Mouse (Mus musculus) hindbrain, embryonic 12.5 days (tissue): Measurements from ENCODE around the gene Ampd3. TPM values are rescaled to one million over a fixed set of nuclear protein-coding genes. Genes with fewer than 3 reads are reported as not detected.

Experiments
- ATAC-seq: fragments of 200-750 bp; cut with Nextera tagmentation; 2 replicates; pipeline ENCODE4 v1.8.0; 2017; ENCODE audit warnings: moderate TSS enrichment; ENCODE audit not compliant: low FRiP score
- H3K27ac ChIP-seq: fragments of 300-500 bp; sonication (generic); 2 replicates; pipeline ENCODE4 v1.5.1; 2016; ENCODE audit warnings: mild to moderate bottlenecking
- H3K27me3 ChIP-seq: fragments of 300-500 bp; sonication (generic); 2 replicates; pipeline ENCODE4 v1.6.1; 2016; ENCODE audit warnings: mild to moderate bottlenecking
- H3K36me3 ChIP-seq: fragments of 300-500 bp; sonication (generic); 2 replicates; pipeline ENCODE4 v1.6.1; 2016; ENCODE audit warnings: mild to moderate bottlenecking
- H3K4me1 ChIP-seq: fragments of 300-500 bp; sonication (generic); 2 replicates; pipeline ENCODE4 v1.6.1; 2016
- H3K4me2 ChIP-seq: fragments of 300-500 bp; sonication (generic); replicated peaks from 2 replicates; pipeline ENCODE4 v1.6.1; 2016; ENCODE audit warnings: mild to moderate bottlenecking
- H3K4me3 ChIP-seq: fragments of 300-500 bp; sonication (generic); 2 replicates; pipeline ENCODE4 v1.5.1; 2016; ENCODE audit warnings: mild to moderate bottlenecking
- H3K9ac ChIP-seq: fragments of 300-500 bp; sonication (generic); 2 replicates; pipeline ENCODE4 v1.6.1; 2016; ENCODE audit warnings: mild to moderate bottlenecking, moderate library complexity
- H3K9me3 ChIP-seq: fragments of 300-500 bp; sonication (generic); replicated peaks from 2 replicates; pipeline ENCODE4 v1.6.1; 2016; ENCODE audit warnings: mild to moderate bottlenecking
- WGBS: fragments of 180-500 bp; shearing (Covaris S2); methylation state at CpG from one replicate; pipeline ENCODE4 v1.1.7; 2016; 5-methylcytosine and 5-hydroxymethylcytosine counted together
- polyA plus RNA-seq: library from polyadenylated mRNA; unstranded; fragments of >200 nt; fragmentation: Nextera tagmentation; extraction: Ambion mirVana; gene quantifications from 2 replicates; pipeline ENCODE4 v1.2.1, GENCODE M21; 2016

Ampd3 gene
- polyA plus RNA-seq, 1 experiment from 2014 or later: 4.0 TPM

DNA sequence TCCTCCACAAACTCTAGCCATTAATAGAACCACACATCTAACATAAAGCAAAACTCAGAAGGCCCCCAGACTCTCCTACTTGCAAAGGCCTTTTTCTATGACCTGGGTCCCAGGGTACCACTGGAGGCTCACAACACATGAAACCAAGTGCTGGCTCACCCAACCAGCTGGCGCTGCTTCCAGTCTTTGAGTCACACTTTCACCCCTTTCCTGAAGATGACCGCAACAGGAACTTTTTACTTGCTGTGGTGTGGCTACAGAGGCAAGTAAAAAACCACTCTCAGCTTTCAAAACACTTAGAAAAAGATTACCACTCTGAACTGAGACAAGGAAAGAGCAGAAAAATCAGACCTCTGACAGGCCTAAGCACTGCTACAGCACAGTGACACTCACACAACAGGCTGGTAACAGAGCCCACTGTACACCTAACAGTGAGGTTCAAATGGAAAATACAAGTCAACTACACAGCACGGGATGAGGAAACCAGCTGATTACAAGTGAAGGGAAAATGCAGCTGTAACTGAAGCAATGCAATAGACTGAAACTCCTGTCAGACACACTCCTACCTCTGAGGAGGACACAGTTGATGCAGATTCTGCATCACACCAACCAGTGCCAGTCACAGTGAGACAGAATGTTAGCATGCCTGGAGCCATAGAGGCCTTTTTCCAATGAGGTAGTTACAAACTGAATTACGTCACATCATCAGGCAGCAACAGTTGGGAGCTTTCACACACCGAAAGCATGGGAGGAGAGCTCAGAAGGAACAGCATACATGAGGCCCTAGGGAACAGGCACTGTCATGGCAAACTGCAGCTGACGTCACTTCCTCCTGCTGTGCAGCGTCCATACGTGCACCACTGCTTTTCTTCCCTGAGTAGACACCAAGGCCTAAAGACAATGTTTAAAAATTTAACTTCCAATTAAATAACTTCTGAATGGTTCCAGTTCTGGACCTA, 56.3 kb downstream of the Ampd3 start:
- WGBS: 91% methylated on average over 8 of the region's 8 CpGs
- no peaks in the 10 kb centered on the region for H3K4me1 ChIP-seq
- H3K27me3 ChIP-seq: no peaks in the 10 kb centered on the region
- H3K4me3 ChIP-seq: no peak overlapping the region
- ATAC-seq: no peak
- H3K9me3 ChIP-seq: no peaks in the 10 kb centered on the region
- peaks cover 19% of the 10 kb centered on the region; the same call in 1 of the 2 replicates for H3K36me3 ChIP-seq
- H3K9ac ChIP-seq: no peak overlapping the region
- H3K4me2 ChIP-seq: no peak overlapping the region
- H3K27ac ChIP-seq: no peak overlapping the region

DNA sequence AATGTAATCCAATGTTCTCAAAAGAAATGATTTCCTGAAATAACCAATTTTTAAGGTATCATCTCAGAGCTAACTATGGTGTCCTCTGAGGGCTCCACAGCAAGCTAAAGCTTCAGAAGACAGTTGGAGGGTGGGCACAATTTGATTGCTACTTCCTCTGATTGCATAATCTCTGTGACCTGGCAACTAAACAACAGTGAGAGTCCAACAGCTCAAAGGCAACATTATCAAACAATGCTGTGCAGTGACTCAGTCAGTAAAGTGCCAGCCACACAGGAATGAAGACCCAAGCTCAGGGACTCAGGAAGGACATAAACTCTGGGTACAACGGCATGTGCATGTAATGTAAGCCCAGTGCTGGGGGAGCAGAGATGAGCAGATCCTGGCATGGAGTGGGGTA, 65.0 kb downstream of the Ampd3 start:
- 97% methylated on average over 1 of the region's 1 CpGs for WGBS

DNA sequence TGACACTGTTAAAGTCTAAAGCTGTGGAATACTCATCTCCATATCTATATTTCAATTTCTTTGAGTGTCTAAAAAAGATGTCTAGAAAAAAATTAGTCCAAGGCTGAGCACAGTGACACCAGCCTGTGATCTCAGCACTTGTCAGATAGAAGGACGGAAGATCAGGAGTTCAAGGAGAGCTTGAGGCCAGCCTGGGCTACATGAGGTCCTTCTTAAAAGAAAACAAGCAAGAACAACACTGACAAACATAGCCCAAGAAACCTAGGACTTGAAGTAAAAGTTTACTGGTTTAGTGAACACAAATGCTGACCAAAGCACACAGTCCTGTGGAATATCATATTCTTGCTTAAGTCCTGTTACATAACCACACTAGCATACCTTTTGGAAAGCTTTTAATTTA, 66.0 kb downstream of the Ampd3 start:
- Histone ChIP-seq H3K9ac (no peak overlapping the region), H3K4me1 (no peaks in the 10 kb centered on the region), H3K4me2 (no peak overlapping the region), H3K9me3 (no peaks in the 10 kb centered on the region), H3K27ac (no peak overlapping the region), H3K36me3 (0 out of 2 replicates have a peak, but pooled peaks cover 8% of the 10 kb centered on the region), H3K27me3 (no peaks in the 10 kb centered on the region), H3K4me3 (no peak overlapping the region)
- ATAC-seq: no peak
- WGBS: 100% methylated on average over 1 of the region's 1 CpGs

More for the DNA sequence above, 65.0 kb downstream of the Ampd3 start:
- no peaks in the 10 kb centered on the region for H3K9me3 ChIP-seq
- no peaks in the 10 kb centered on the region for H3K4me1 ChIP-seq
- H3K9ac ChIP-seq: no peak overlapping the region
- no peak overlapping the region for H3K4me3 ChIP-seq
- no peak overlapping the region for H3K4me2 ChIP-seq
- no peak for ATAC-seq
- H3K27ac ChIP-seq: no peak overlapping the region
- H3K36me3 ChIP-seq: 0 out of 2 replicates have a peak, but pooled peaks cover 8% of the 10 kb centered on the region
- no peaks in the 10 kb centered on the region for H3K27me3 ChIP-seq

DNA sequence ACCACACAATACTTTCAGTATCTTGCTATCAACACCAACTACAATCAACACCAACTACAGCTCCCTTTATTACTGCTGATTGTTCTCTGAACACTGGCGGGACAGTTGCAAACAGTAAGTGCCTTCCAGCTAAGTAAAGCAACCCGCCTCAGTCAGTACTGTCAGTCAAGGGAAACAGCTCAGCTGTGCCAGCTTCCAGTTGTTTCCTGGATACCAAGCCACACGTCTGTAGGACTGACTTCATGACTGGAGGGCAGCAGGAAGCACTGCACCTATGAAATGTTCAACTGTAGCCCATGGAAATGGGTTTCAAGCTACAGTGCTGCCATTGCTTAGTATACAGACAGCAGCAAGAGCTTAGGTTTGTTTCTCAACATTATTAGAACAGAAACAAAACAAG, 66.5 kb downstream of the Ampd3 start:
- H3K36me3 ChIP-seq: 0 out of 2 replicates have a peak, but pooled peaks cover 8% of the 10 kb centered on the region
- no peak overlapping the region for H3K27ac ChIP-seq
- H3K27me3 ChIP-seq: no peaks in the 10 kb centered on the region
- H3K4me3 ChIP-seq: no peak overlapping the region
- H3K4me2 ChIP-seq: no peak overlapping the region
- WGBS: 68% methylated on average over 3 of the region's 3 CpGs
- no peaks in the 10 kb centered on the region for H3K9me3 ChIP-seq
- no peak overlapping the region for H3K9ac ChIP-seq
- H3K4me1 ChIP-seq: no peaks in the 10 kb centered on the region
- no peak for ATAC-seq

DNA sequence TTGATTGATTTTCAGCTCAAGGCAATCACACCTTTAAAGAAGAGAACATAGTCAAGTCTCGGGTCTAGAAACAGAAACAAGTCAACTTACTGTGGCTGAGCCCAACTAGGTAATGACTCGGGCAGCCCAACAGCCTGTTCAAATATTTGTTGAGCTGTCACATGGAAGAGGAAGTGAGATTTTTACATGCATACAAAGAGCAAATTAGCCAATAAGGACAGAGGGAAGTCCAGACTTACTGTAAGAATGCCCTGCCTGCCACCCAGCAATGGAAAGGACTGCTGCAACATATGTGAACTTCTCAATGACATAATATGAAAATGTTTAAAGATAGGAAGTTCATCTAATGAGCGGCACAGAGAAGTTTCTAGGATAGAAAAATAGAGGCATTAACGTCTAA, 72.3 kb downstream of the Ampd3 start:
- no peak for ATAC-seq
- 80% methylated on average over 4 of the region's 4 CpGs for WGBS
- peaks cover 8% of the 10 kb centered on the region for H3K4me1 ChIP-seq

DNA sequence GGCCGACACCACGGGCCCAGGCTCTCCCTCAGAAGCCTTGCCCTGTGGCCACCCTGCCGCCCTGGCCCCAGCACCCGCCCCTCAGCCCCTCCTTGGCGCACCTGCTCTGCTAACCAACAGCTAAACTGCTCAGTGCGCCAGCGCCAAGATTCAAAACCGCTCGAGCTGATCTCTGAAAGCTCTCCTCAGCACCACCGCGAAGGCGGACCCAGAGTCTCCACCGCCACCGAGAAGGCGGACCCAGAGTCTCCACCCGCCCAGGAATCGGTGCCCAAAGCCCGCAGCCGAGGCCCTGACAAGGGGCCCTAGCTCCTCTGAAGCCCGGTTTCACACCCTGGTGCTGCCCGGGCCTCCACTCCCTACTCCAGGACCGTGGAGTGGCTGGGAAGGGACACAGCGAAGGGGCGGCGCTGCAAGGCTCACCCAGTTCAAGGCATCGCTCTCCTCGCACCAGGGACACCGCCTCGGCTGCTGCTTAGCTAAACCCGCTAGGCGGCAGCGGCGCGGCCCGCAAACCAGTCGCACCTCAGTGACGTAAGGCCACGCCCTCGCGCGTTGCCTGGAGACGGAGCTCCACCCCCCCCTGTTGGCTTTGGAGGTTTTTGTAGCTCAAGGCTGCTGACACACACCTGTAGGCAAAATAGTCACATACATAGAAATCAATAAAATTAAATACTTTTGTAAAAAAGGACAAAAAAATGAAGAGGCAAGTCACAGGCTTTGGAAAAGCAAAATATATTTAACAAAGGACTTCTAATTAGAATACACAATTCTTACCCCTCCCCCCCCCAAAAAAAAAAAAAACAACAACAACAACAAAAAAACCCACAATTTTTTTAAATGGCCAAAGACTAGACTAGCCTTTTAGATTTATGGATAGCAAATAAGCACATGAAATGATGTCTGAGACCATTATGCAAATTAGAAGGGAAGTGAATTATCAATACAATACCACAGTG, 76.2 kb downstream of the Ampd3 start, which contains the start of gene Rnf141:
TSS of gene Rnf141 (minus strand) at position 542 of the 959 bp plus-strand sequence.
- peak within 1 kb of the TSS; percentile 80 for H3K9ac ChIP-seq
- peak within 1 kb of the TSS; percentile 78 for H3K4me2 ChIP-seq
- peak within 1 kb of the TSS; percentile 75 for H3K4me3 ChIP-seq
- no peaks in the 10 kb centered on the region for H3K36me3 ChIP-seq
- H3K27ac ChIP-seq: peak within 1 kb of the TSS; percentile 87
- H3K4me1 ChIP-seq: peaks cover 8% of the 10 kb centered on the region
- peak; percentile 94 for ATAC-seq
- under 1% methylated on average over 42 of the region's 42 CpGs for whole genome bisulfite sequencing
- H3K9me3 ChIP-seq: no peaks in the 10 kb centered on the region
- H3K27me3 ChIP-seq: peaks cover 3% of the 10 kb centered on the region; the same call in 1 of the 2 replicates

More for the DNA sequence above, 72.3 kb downstream of the Ampd3 start:
- no peak overlapping the region for H3K27ac ChIP-seq
- H3K9me3 ChIP-seq: no peaks in the 10 kb centered on the region
- no peak overlapping the region for H3K9ac ChIP-seq
- H3K36me3 ChIP-seq: no peaks in the 10 kb centered on the region
- no peak overlapping the region for H3K4me2 ChIP-seq
- no peak overlapping the region for H3K4me3 ChIP-seq
- H3K27me3 ChIP-seq: no peaks in the 10 kb centered on the region

DNA sequence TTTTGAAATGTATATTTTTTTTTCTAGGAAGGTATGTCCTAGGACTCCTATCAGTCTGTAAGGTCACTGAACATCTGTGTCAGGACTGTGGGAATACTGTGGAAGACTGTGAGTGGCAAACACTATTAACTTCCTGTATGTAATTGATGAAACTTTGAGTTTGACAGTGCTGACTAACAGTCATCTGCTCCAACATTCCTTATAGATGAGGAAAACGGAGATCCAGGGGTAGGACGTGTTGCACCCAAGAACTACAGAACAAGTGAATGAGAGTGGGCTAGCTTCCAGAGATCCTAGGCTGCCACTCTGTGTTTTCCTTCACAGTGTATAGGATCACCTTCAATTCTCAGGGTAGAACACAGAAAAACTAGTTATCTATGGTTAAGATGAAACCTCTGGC, 79.3 kb downstream of the Ampd3 start:
- Histone ChIP-seq H3K27me3 (peaks cover 3% of the 10 kb centered on the region; the same call in 1 of the 2 replicates), H3K27ac (no peak overlapping the region), H3K36me3 (no peaks in the 10 kb centered on the region), H3K9me3 (no peaks in the 10 kb centered on the region), H3K4me3 (no peak overlapping the region), H3K4me2 (no peak overlapping the region), H3K4me1 (peaks cover 8% of the 10 kb centered on the region), H3K9ac (no peak overlapping the region)
- no peak for ATAC-seq
- WGBS: 77% methylated on average over 2 of the region's 2 CpGs

DNA sequence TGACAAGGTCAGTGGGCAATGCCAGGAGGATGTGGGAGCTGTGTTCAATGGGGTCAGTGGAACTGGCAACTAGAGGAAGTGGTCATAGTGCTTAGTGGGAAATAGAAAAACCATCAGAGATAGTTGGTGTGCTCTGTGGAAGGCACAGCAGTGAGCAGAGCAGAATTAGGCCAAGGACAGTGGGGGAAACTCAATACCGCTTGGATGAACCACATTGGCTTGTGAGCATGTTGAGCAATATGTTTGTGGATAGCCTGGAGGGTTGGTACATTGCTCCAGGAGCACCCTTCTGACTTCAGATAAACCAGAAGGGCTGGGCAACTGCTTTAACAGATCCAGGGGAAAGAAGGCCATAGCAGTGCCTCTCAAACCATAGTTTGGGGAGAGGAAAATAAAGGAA, 80.4 kb downstream of the Ampd3 start:
- H3K4me3 ChIP-seq: no peak overlapping the region
- peaks cover 6% of the 10 kb centered on the region for H3K4me1 ChIP-seq
- ATAC-seq: no peak
- no peak overlapping the region for H3K9ac ChIP-seq
- WGBS: 87% methylated on average over 1 of the region's 1 CpGs
- no peaks in the 10 kb centered on the region for H3K36me3 ChIP-seq
- H3K4me2 ChIP-seq: no peak overlapping the region
- no peak overlapping the region for H3K27ac ChIP-seq
- no peaks in the 10 kb centered on the region for H3K9me3 ChIP-seq
- peaks cover 3% of the 10 kb centered on the region; the same call in 1 of the 2 replicates for H3K27me3 ChIP-seq

DNA sequence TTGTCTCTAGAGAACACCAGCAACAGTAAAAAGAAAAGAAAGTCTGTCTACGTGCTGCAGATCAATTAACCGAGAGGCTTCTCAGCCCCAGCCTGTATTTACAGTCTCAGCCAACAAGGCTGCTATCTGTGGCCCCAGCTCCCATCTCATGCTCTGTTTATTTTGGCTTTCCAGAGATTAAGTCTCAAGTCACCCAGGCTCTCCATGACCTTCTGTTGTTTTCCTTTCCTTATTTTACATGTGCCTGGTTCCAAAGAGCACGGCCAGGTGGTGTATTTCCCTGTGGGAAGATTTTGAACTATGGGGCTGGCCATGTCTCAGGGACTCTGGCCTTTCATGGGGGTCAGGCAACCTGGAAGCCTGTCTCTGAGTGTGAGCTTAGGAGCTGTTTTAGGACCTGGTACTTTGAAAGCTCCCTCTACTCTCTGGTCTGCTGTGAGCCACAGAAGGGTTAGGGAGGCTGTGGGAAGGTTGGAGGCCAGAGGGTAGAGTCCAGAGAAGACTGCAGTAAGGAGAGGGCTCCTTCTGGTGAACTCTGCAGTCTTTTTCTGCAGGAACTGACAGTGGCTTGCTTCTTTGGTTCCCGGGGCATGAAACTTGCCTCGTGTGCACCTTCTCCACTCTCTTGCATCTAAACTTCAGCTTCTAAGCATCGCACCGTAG, 83.7 kb downstream of the Ampd3 start:
- H3K4me1 ChIP-seq: 0 out of 2 replicates have a peak, but pooled peaks cover 2% of the 10 kb centered on the region
- no peak overlapping the region for H3K9ac ChIP-seq
- H3K9me3 ChIP-seq: no peaks in the 10 kb centered on the region
- peaks cover 3% of the 10 kb centered on the region; the same call in 1 of the 2 replicates for H3K27me3 ChIP-seq
- no peak overlapping the region for H3K4me2 ChIP-seq
- no peak overlapping the region for H3K27ac ChIP-seq
- ATAC-seq: no peak
- H3K4me3 ChIP-seq: no peak overlapping the region
- H3K36me3 ChIP-seq: no peaks in the 10 kb centered on the region
- WGBS: 79% methylated on average over 7 of the region's 7 CpGs

DNA sequence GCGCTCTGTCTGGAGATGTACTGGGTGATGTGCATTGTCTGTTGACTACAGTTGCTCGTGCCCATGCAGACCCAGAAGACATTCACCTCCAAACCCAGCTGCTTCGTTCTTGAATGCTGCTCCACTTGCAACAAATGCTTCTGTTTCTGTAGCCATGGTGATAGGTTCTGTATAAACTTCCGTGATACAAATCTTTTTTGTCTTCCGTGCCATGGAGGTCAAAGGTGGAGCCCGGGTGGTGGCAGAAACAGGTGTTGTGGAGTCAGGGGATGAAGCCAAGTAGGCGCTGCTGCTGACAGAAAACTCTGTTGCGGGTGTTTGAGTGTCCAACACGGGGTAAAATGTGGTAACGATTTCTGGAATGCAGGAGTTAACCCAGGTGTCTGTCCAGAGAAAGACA, 85.6 kb downstream of the Ampd3 start:
- Histone ChIP-seq H3K9ac (no peak overlapping the region), H3K4me2 (no peak overlapping the region), H3K27me3 (no peaks in the 10 kb centered on the region), H3K4me3 (no peak overlapping the region), H3K27ac (no peak overlapping the region), H3K9me3 (no peaks in the 10 kb centered on the region), H3K36me3 (no peaks in the 10 kb centered on the region), H3K4me1 (0 out of 2 replicates have a peak, but pooled peaks cover 2% of the 10 kb centered on the region)
- 64% methylated on average over 10 of the region's 10 CpGs for WGBS
- ATAC-seq: no peak

DNA sequence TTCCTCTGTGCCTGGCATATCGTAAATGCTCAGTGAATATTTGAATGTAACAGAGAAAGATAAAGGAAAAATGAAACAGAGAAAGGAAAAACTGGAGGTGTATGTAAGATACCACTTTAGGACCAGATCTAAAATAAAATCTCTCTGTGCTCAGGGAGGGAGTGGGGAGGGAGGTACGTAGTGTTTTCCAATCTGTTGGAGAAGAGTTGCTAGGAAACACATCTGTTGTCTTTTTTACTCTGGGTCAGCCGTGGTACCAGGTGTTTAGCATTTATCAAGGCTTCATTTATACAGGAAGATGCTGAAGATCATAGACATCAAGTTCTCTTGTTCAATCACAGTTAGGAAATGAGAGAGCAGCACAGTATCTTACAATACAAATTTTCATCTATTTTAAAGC, 86.5 kb downstream of the Ampd3 start:
- WGBS: 65% methylated on average over 3 of the region's 3 CpGs

More for the DNA sequence above, 86.5 kb downstream of the Ampd3 start:
- H3K4me2 ChIP-seq: no peak overlapping the region
- H3K36me3 ChIP-seq: no peaks in the 10 kb centered on the region
- ATAC-seq: no peak
- no peaks in the 10 kb centered on the region for H3K9me3 ChIP-seq
- H3K4me3 ChIP-seq: no peak overlapping the region
- 0 out of 2 replicates have a peak, but pooled peaks cover 2% of the 10 kb centered on the region for H3K4me1 ChIP-seq
- H3K27ac ChIP-seq: no peak overlapping the region
- H3K27me3 ChIP-seq: no peaks in the 10 kb centered on the region
- H3K9ac ChIP-seq: no peak overlapping the region
